Mouse (Mus musculus) liver, embryonic 16.5 days (tissue): ENCODE measurements around the gene Rsbn1l. TPM values are rescaled to one million over a fixed set of nuclear protein-coding genes. Genes with fewer than 3 reads are reported as not detected.

Experiments used
- ATAC-seq: fragments of 200-750 bp; cut with Nextera tagmentation; 2 replicates; pipeline ENCODE4 v1.8.0; 2017; ENCODE audit warnings: low read depth, mild to moderate bottlenecking, moderate number of reproducible peaks, moderate library complexity
- H3K27ac ChIP-seq: fragments of 300-500 bp; sonication (generic); 2 replicates; pipeline ENCODE4 v1.5.1; 2014; ENCODE audit warnings: mild to moderate bottlenecking, low read length
- H3K27me3 ChIP-seq: fragments of 300-500 bp; sonication (generic); 2 replicates; pipeline ENCODE4 v1.6.1; 2014; ENCODE audit warnings: low read depth, low read length, mixed read lengths; ENCODE audit not compliant: control insufficient read depth, insufficient read depth
- H3K36me3 ChIP-seq: fragments of 300-500 bp; sonication (generic); 2 replicates; pipeline ENCODE4 v1.6.1; 2014; ENCODE audit warnings: mild to moderate bottlenecking; ENCODE audit not compliant: control insufficient read depth, insufficient read depth
- H3K4me1 ChIP-seq: fragments of 300-500 bp; sonication (generic); 2 replicates; pipeline ENCODE4 v1.6.1; 2014; ENCODE audit warnings: low read depth, low read length, mixed read lengths; ENCODE audit not compliant: control insufficient read depth
- H3K4me2 ChIP-seq: fragments of 300-500 bp; sonication (generic); 2 replicates; pipeline ENCODE4 v1.6.1; 2014; ENCODE audit warnings: low read depth, low read length, mixed read lengths
- H3K4me3 ChIP-seq: fragments of 300-500 bp; sonication (generic); 2 replicates; pipeline ENCODE4 v1.5.1; 2014; ENCODE audit warnings: low read depth, mild to moderate bottlenecking, low read length
- H3K9ac ChIP-seq: fragments of 300-500 bp; sonication (generic); 2 replicates; pipeline ENCODE4 v1.6.1; 2014; ENCODE audit warnings: low read depth, low read length
- H3K9me3 ChIP-seq: fragments of 300-500 bp; sonication (generic); replicated peaks from 2 replicates; pipeline ENCODE4 v1.6.1; 2016; ENCODE audit warnings: low read length; ENCODE audit not compliant: control insufficient read depth
- WGBS: fragments of 180-500 bp; shearing (Covaris S2); extraction: QIAGEN DNeasy Blood & Tissue Kit; methylation state at CpG from one replicate; pipeline ENCODE4 v1.1.7; 2014; ENCODE audit not compliant: insufficient replicate concordance; 5-methylcytosine and 5-hydroxymethylcytosine counted together
- polyA plus RNA-seq: library from polyadenylated mRNA; unstranded; fragments of >200 nt; fragmentation: Nextera tagmentation; extraction: Ambion mirVana; gene quantifications from 2 replicates; pipeline ENCODE4 v1.2.1, GENCODE M21; 2015

The Rsbn1l gene
- 3.3 and 3.7 TPM in 2 replicates for polyA plus RNA-seq

- Histone ChIP-seq H3K9ac (peak within 1 kb of the TSS; percentile 32), H3K27ac (peak within 1 kb of the TSS; percentile 68), H3K4me3 (peak within 1 kb of the TSS; percentile 20), H3K27me3 (no peaks in the 10 kb centered on the region), H3K4me1 (peaks cover 15% of the 10 kb centered on the region), H3K4me2 (peak within 1 kb of the TSS; percentile 42), H3K36me3 (peaks cover 5% of the 10 kb centered on the region; the same call in 1 of the 2 replicates), H3K9me3 (no peaks in the 10 kb centered on the region)
- no peak for ATAC-seq
- 84% methylated on average over 3 of the region's 3 CpGs for WGBS
Observed at GRCm38 (mm10) chr5:20956298-20956697, at the start of gene Rsbn1l. Rsbn1l (minus strand) TSS chr5:20956398.

GRCm38 (mm10) chr5:21002723-21003122 is 46.5 kb upstream of the Rsbn1l start:
- peaks cover 15% of the 10 kb centered on the region; the same call in 1 of the 2 replicates for H3K4me1 ChIP-seq
- H3K9ac ChIP-seq = no peak overlapping the region
- H3K9me3 ChIP-seq = 0 out of 2 replicates have a peak, but pooled peaks cover 3% of the 10 kb centered on the region
- H3K4me2 ChIP-seq = no peak overlapping the region
- H3K27ac ChIP-seq = no peak overlapping the region
- no peak overlapping the region for H3K4me3 ChIP-seq
- ATAC-seq = peak; percentile 71
- H3K27me3 ChIP-seq = no peaks in the 10 kb centered on the region
- WGBS = 23% methylated on average over 6 of the region's 6 CpGs
- H3K36me3 ChIP-seq = peaks cover 36% of the 10 kb centered on the region

GRCm38 (mm10) chr5:21001622-21002315 is 45.6 kb upstream of the Rsbn1l start:
- H3K36me3 ChIP-seq = peaks cover 40% of the 10 kb centered on the region
- 0 out of 2 replicates have a peak overlapping the region, but pooled peaks have one; percentile 1 for H3K4me2 ChIP-seq
- no peak overlapping the region for H3K4me3 ChIP-seq
- H3K27ac ChIP-seq = no peak overlapping the region
- ATAC-seq = no peak
- WGBS = 54% methylated on average over 10 of the region's 10 CpGs
- no peaks in the 10 kb centered on the region for H3K27me3 ChIP-seq
- H3K4me1 ChIP-seq = peaks cover 17% of the 10 kb centered on the region; the same call in 1 of the 2 replicates
- no peak overlapping the region for H3K9ac ChIP-seq
- 0 out of 2 replicates have a peak, but pooled peaks cover 3% of the 10 kb centered on the region for H3K9me3 ChIP-seq

- H3K9ac ChIP-seq = no peak overlapping the region
- H3K9me3 ChIP-seq = 0 out of 2 replicates have a peak, but pooled peaks cover 3% of the 10 kb centered on the region
- H3K4me3 ChIP-seq = no peak overlapping the region
- H3K4me1 ChIP-seq = peaks cover 17% of the 10 kb centered on the region; the same call in 1 of the 2 replicates
- H3K4me2 ChIP-seq = no peak overlapping the region
- peak; percentile 70 for ATAC-seq
- H3K27ac ChIP-seq = no peak overlapping the region
- H3K36me3 ChIP-seq = peaks cover 45% of the 10 kb centered on the region
- H3K27me3 ChIP-seq = no peaks in the 10 kb centered on the region
- 39% methylated on average over 6 of the region's 6 CpGs for WGBS
Observed at GRCm38 (mm10) chr5:20998427-20998826, 42.2 kb upstream of the Rsbn1l start.

- Histone ChIP-seq H3K9me3 (0 out of 2 replicates have a peak, but pooled peaks cover 3% of the 10 kb centered on the region), H3K27ac (no peak overlapping the region), H3K4me3 (no peak overlapping the region), H3K9ac (no peak overlapping the region), H3K36me3 (peaks cover 43% of the 10 kb centered on the region), H3K4me2 (no peak overlapping the region), H3K27me3 (no peaks in the 10 kb centered on the region), H3K4me1 (peaks cover 11% of the 10 kb centered on the region; the same call in 1 of the 2 replicates)
- WGBS = 49% methylated on average over 6 of the region's 6 CpGs
- ATAC-seq = peak; percentile 45
Observed at GRCm38 (mm10) chr5:20997555-20997954, 41.4 kb upstream of the Rsbn1l start.

GRCm38 (mm10) chr5:20990062-20990809 is 34.0 kb upstream of the Rsbn1l start:
- 84% methylated on average over 8 of the region's 8 CpGs for WGBS
- peaks cover 15% of the 10 kb centered on the region for H3K36me3 ChIP-seq

GRCm38 (mm10) chr5:20986271-20986670 is 30.1 kb upstream of the Rsbn1l start:
- 87% methylated on average over 8 of the region's 8 CpGs for WGBS
- Histone ChIP-seq H3K27me3 (no peaks in the 10 kb centered on the region), H3K9ac (no peak overlapping the region), H3K27ac (no peak overlapping the region), H3K9me3 (no peaks in the 10 kb centered on the region), H3K4me3 (no peak overlapping the region), H3K4me1 (no peaks in the 10 kb centered on the region), H3K4me2 (no peak overlapping the region), H3K36me3 (peaks cover 10% of the 10 kb centered on the region)
- no peak for ATAC-seq

More at GRCm38 (mm10) chr5:20990062-20990809, 34.0 kb upstream of the Rsbn1l start:
- H3K4me2 ChIP-seq = no peak overlapping the region
- no peaks in the 10 kb centered on the region for H3K4me1 ChIP-seq
- H3K27ac ChIP-seq = no peak overlapping the region
- no peaks in the 10 kb centered on the region for H3K27me3 ChIP-seq
- ATAC-seq = no peak
- no peak overlapping the region for H3K4me3 ChIP-seq
- H3K9me3 ChIP-seq = no peaks in the 10 kb centered on the region
- no peak overlapping the region for H3K9ac ChIP-seq

GRCm38 (mm10) chr5:20983505-20983904 is 27.3 kb upstream of the Rsbn1l start:
- H3K4me2 ChIP-seq = no peak overlapping the region
- H3K36me3 ChIP-seq = peaks cover 6% of the 10 kb centered on the region; the same call in 1 of the 2 replicates
- H3K9me3 ChIP-seq = no peaks in the 10 kb centered on the region
- no peak overlapping the region for H3K4me3 ChIP-seq
- no peak overlapping the region for H3K9ac ChIP-seq
- no peaks in the 10 kb centered on the region for H3K27me3 ChIP-seq
- no peak for ATAC-seq
- H3K27ac ChIP-seq = no peak overlapping the region
- H3K4me1 ChIP-seq = no peaks in the 10 kb centered on the region

- H3K27ac ChIP-seq = no peak overlapping the region
- no peaks in the 10 kb centered on the region for H3K27me3 ChIP-seq
- 32% methylated on average over 4 of the region's 4 CpGs for WGBS
- H3K36me3 ChIP-seq = no peaks in the 10 kb centered on the region
- H3K9me3 ChIP-seq = no peaks in the 10 kb centered on the region
- ATAC-seq = no peak
- H3K4me1 ChIP-seq = no peaks in the 10 kb centered on the region
- H3K9ac ChIP-seq = no peak overlapping the region
- no peak overlapping the region for H3K4me2 ChIP-seq
- H3K4me3 ChIP-seq = no peak overlapping the region
Observed at GRCm38 (mm10) chr5:20974690-20975089, 18.5 kb upstream of the Rsbn1l start.
